Mouse (Mus musculus) midbrain, embryonic 11.5 days (tissue): ENCODE data around the gene AW011738. TPM values are rescaled to one million over a fixed set of nuclear protein-coding genes. Genes with fewer than 3 reads are reported as not detected.

ENCODE experiments used
- ATAC-seq: fragments of 200-750 bp; cut with Nextera tagmentation; 2 replicates; pipeline ENCODE4 v1.8.0; 2017; ENCODE audit warnings: moderate TSS enrichment, moderate library complexity; ENCODE audit not compliant: low FRiP score
- DNase-seq: peaks from one replicate; pipeline ENCODE4 v3.0.0; 2015; ENCODE audit warnings: low spot score; ENCODE audit errors: missing footprints
- H3K27ac ChIP-seq: fragments of 300-500 bp; sonication (generic); 2 replicates; pipeline ENCODE4 v1.5.1; 2014; ENCODE audit warnings: low read depth, low read length
- H3K27me3 ChIP-seq: fragments of 300-500 bp; sonication (generic); 2 replicates; pipeline ENCODE4 v1.6.1; 2014; ENCODE audit warnings: mild to moderate bottlenecking, low read length, moderate library complexity, mixed read lengths; ENCODE audit not compliant: control insufficient read depth, insufficient read depth
- H3K36me3 ChIP-seq: fragments of 300-500 bp; sonication (generic); 2 replicates; pipeline ENCODE4 v1.6.1; 2014; ENCODE audit warnings: mild to moderate bottlenecking, low read length, moderate library complexity, mixed read lengths; ENCODE audit not compliant: control insufficient read depth, insufficient read depth
- H3K4me1 ChIP-seq: fragments of 300-500 bp; sonication (generic); 2 replicates; pipeline ENCODE4 v1.6.1; 2014; ENCODE audit warnings: low read length; ENCODE audit not compliant: control insufficient read depth, insufficient read depth
- H3K4me2 ChIP-seq: fragments of 300-500 bp; sonication (generic); 2 replicates; pipeline ENCODE4 v1.6.1; 2014; ENCODE audit warnings: mild to moderate bottlenecking, moderate library complexity
- H3K4me3 ChIP-seq: fragments of 300-500 bp; sonication (generic); 2 replicates; pipeline ENCODE4 v1.5.1; 2014; ENCODE audit warnings: low read depth, low read length
- H3K9ac ChIP-seq: fragments of 300-500 bp; sonication (generic); 2 replicates; pipeline ENCODE4 v1.6.1; 2014; ENCODE audit warnings: low read length
- H3K9me3 ChIP-seq: fragments of 300-500 bp; sonication (generic); 2 replicates; pipeline ENCODE4 v1.6.1; 2016; ENCODE audit warnings: low read length; ENCODE audit not compliant: control insufficient read depth
- WGBS: fragments of 180-500 bp; shearing (Covaris S2); extraction: QIAGEN DNeasy Blood & Tissue Kit; methylation state at CpG from one replicate; pipeline ENCODE4 v1.1.7; 2014; 5-methylcytosine and 5-hydroxymethylcytosine counted together
- polyA plus RNA-seq: library from polyadenylated mRNA; unstranded; fragments of >200 nt; fragmentation: Nextera tagmentation; extraction: Ambion mirVana; gene quantifications from 2 replicates; pipeline ENCODE4 v1.2.1, GENCODE M21; 2014

The AW011738 gene
- polyA plus RNA-seq, 1 experiment from 2014 or later, result 2.4 TPM

GRCm38 (mm10) chr4:156209963-156210635, 7.0 kb downstream of the AW011738 start:
- no peaks in the 10 kb centered on the region for H3K36me3 ChIP-seq
- ATAC-seq (no peak), DNase-seq (no peak)
- 78% methylated on average over 13 of the region's 13 CpGs for WGBS
- no peak overlapping the region for H3K4me3 ChIP-seq
- H3K9me3 ChIP-seq, result no peaks in the 10 kb centered on the region
- H3K9ac ChIP-seq, result no peak overlapping the region
- H3K4me1 ChIP-seq, result peaks cover 1% of the 10 kb centered on the region
- no peaks in the 10 kb centered on the region for H3K27me3 ChIP-seq
- H3K27ac ChIP-seq, result no peak overlapping the region
- H3K4me2 ChIP-seq, result no peak overlapping the region

GRCm38 (mm10) chr4:156213134-156213533, 10.0 kb downstream of the AW011738 start:
- ATAC-seq (no peak), DNase-seq (no peak)
- no peaks in the 10 kb centered on the region for H3K9me3 ChIP-seq
- no peaks in the 10 kb centered on the region for H3K4me1 ChIP-seq
- no peaks in the 10 kb centered on the region for H3K27me3 ChIP-seq
- H3K27ac ChIP-seq, result no peak overlapping the region
- H3K4me3 ChIP-seq, result no peak overlapping the region
- WGBS, result 94% methylated on average over 13 of the region's 13 CpGs
- H3K4me2 ChIP-seq, result no peak overlapping the region
- H3K9ac ChIP-seq, result no peak overlapping the region
- H3K36me3 ChIP-seq, result no peaks in the 10 kb centered on the region

- ATAC-seq (no peak), DNase-seq (no peak)
- 83% methylated on average over 4 of the region's 4 CpGs for WGBS
- no peak within 1 kb of the TSS for H3K4me2 ChIP-seq
- H3K36me3 ChIP-seq, result no peaks in the 10 kb centered on the region
- H3K9me3 ChIP-seq, result no peaks in the 10 kb centered on the region
- no peak within 1 kb of the TSS for H3K27ac ChIP-seq
- no peaks in the 10 kb centered on the region for H3K27me3 ChIP-seq
- H3K4me3 ChIP-seq, result no peak within 1 kb of the TSS
- H3K9ac ChIP-seq, result no peak within 1 kb of the TSS
- no peaks in the 10 kb centered on the region for H3K4me1 ChIP-seq
These were observed 12.5 kb downstream of the AW011738 start, which contains the start of gene Perm1 for GRCm38 (mm10) chr4:156215649-156216048. Gene Perm1, plus strand, starts transcription at chr4:156215868.

GRCm38 (mm10) chr4:156216196-156216595, 13.1 kb downstream of the AW011738 start:
- no peak overlapping the region for H3K27ac ChIP-seq
- H3K36me3 ChIP-seq, result no peaks in the 10 kb centered on the region
- no peaks in the 10 kb centered on the region for H3K4me1 ChIP-seq
- H3K9ac ChIP-seq, result no peak overlapping the region
- DNase-seq, result no peak
- H3K4me3 ChIP-seq, result no peak overlapping the region
- 84% methylated on average over 2 of the region's 2 CpGs for WGBS
- no peaks in the 10 kb centered on the region for H3K27me3 ChIP-seq
- H3K9me3 ChIP-seq, result no peaks in the 10 kb centered on the region
- ATAC-seq, result no peak
- H3K4me2 ChIP-seq, result no peak overlapping the region

GRCm38 (mm10) chr4:156217022-156217669, 14.0 kb downstream of the AW011738 start:
- DNase-seq (no peak), ATAC-seq (no peak)
- no peak overlapping the region for H3K27ac ChIP-seq

GRCm38 (mm10) chr4:156217838-156218237, 14.7 kb downstream of the AW011738 start:
- Histone ChIP-seq H3K36me3 (no peaks in the 10 kb centered on the region), H3K4me2 (no peak overlapping the region), H3K9me3 (no peaks in the 10 kb centered on the region), H3K27ac (no peak overlapping the region), H3K9ac (no peak overlapping the region), H3K27me3 (no peaks in the 10 kb centered on the region), H3K4me1 (no peaks in the 10 kb centered on the region), H3K4me3 (no peak overlapping the region)
- WGBS, result 84% methylated on average over 16 of the region's 16 CpGs
- ATAC-seq, result no peak
- DNase-seq, result no peak

More at GRCm38 (mm10) chr4:156217022-156217669, 14.0 kb downstream of the AW011738 start:
- H3K4me1 ChIP-seq, result no peaks in the 10 kb centered on the region
- no peak overlapping the region for H3K9ac ChIP-seq
- no peaks in the 10 kb centered on the region for H3K36me3 ChIP-seq
- no peaks in the 10 kb centered on the region for H3K27me3 ChIP-seq
- no peak overlapping the region for H3K4me3 ChIP-seq
- no peaks in the 10 kb centered on the region for H3K9me3 ChIP-seq
- WGBS, result 81% methylated on average over 16 of the region's 16 CpGs
- no peak overlapping the region for H3K4me2 ChIP-seq

GRCm38 (mm10) chr4:156219936-156220335, 16.8 kb downstream of the AW011738 start:
- H3K4me3 ChIP-seq, result no peak overlapping the region
- WGBS, result 89% methylated on average over 11 of the region's 11 CpGs
- H3K9ac ChIP-seq, result no peak overlapping the region
- no peaks in the 10 kb centered on the region for H3K4me1 ChIP-seq
- H3K36me3 ChIP-seq, result no peaks in the 10 kb centered on the region
- DNase-seq (no peak), ATAC-seq (no peak)
- no peaks in the 10 kb centered on the region for H3K27me3 ChIP-seq
- H3K27ac ChIP-seq, result no peak overlapping the region
- H3K4me2 ChIP-seq, result no peak overlapping the region
- H3K9me3 ChIP-seq, result no peaks in the 10 kb centered on the region

GRCm38 (mm10) chr4:156224276-156224675, 21.2 kb downstream of the AW011738 start:
- Histone ChIP-seq H3K4me3 (no peak overlapping the region), H3K9ac (no peak overlapping the region), H3K4me1 (no peaks in the 10 kb centered on the region), H3K9me3 (no peaks in the 10 kb centered on the region), H3K4me2 (no peak overlapping the region), H3K27ac (no peak overlapping the region), H3K36me3 (no peaks in the 10 kb centered on the region; the same call in 1 of the 2 replicates), H3K27me3 (no peaks in the 10 kb centered on the region)
- ATAC-seq (no peak), DNase-seq (no peak)
- WGBS, result 90% methylated on average over 2 of the region's 2 CpGs

- ATAC-seq, result no peak; the same call in 1 of the 2 replicates
- Histone ChIP-seq H3K27ac (no peak overlapping the region), H3K9ac (no peak overlapping the region), H3K36me3 (peaks cover 25% of the 10 kb centered on the region), H3K4me3 (no peak overlapping the region), H3K4me2 (no peak overlapping the region), H3K4me1 (no peaks in the 10 kb centered on the region), H3K27me3 (no peaks in the 10 kb centered on the region), H3K9me3 (no peaks in the 10 kb centered on the region)
- WGBS, result 29% methylated on average over 18 of the region's 18 CpGs
- DNase-seq, result no peak
These were observed 24.8 kb downstream of the AW011738 start for GRCm38 (mm10) chr4:156227752-156228392.
